Mouse (Mus musculus): ENCODE measurements around the gene Stx8. TPM values are rescaled to one million over a fixed set of nuclear protein-coding genes. Genes with fewer than 3 reads are reported as not detected.

Stx8 gene
- polyA plus RNA-seq, 1 experiment, result 8.7 TPM

GRCm38 (mm10) chr11:68006216-68006789, 40.3 kb downstream of the Stx8 start:
- Histone ChIP-seq H3K4me3 (replicated peaks; ENCODE audit: extremely low read depth, low read depth, low read length) (no peak overlapping the region), H3K4me1 (ENCODE audit: control insufficient read depth, insufficient read depth, low read length) (peaks cover 9% of the 10 kb centered on the region)
- no peak for DNase-seq
- TF ChIP-seq CTCF (IDR thresholded peaks at IDR 0.05; ENCODE audit: insufficient read depth, low read length) (no peak), POLR2A (IDR thresholded peaks at IDR 0.05; ENCODE audit: borderline replicate concordance, extremely low read depth, low read depth, low read length) (no peak)
- WGBS, result 38% methylated on average over 8 of the region's 8 CpGs

GRCm38 (mm10) chr11:68007645-68008044, 41.7 kb downstream of the Stx8 start:
- TF ChIP-seq CTCF (IDR thresholded peaks at IDR 0.05; ENCODE audit: insufficient read depth, low read length) (no peak), POLR2A (IDR thresholded peaks at IDR 0.05; ENCODE audit: borderline replicate concordance, extremely low read depth, low read depth, low read length) (no peak)
- DNase-seq, result no peak
- Histone ChIP-seq H3K4me3 (replicated peaks; ENCODE audit: extremely low read depth, low read depth, low read length) (no peak overlapping the region), H3K4me1 (ENCODE audit: control insufficient read depth, insufficient read depth, low read length) (peaks cover 9% of the 10 kb centered on the region)
- WGBS, result 66% methylated on average over 6 of the region's 6 CpGs

GRCm38 (mm10) chr11:68009377-68009776, 43.4 kb downstream of the Stx8 start:
- TF ChIP-seq POLR2A (IDR thresholded peaks at IDR 0.05; ENCODE audit: borderline replicate concordance, extremely low read depth, low read depth, low read length), result no peak
- no peak for TF ChIP-seq CTCF (IDR thresholded peaks at IDR 0.05; ENCODE audit: insufficient read depth, low read length)
- no peak for DNase-seq
- 81% methylated on average over 5 of the region's 5 CpGs for WGBS
- no peak overlapping the region for H3K4me3 ChIP-seq (replicated peaks; ENCODE audit: extremely low read depth, low read depth, low read length)
- peaks cover 9% of the 10 kb centered on the region for H3K4me1 ChIP-seq (ENCODE audit: control insufficient read depth, insufficient read depth, low read length)

- WGBS, result 80% methylated on average over 7 of the region's 7 CpGs
- Histone ChIP-seq H3K4me1 (ENCODE audit: control insufficient read depth, insufficient read depth, low read length) (peaks cover 3% of the 10 kb centered on the region; the same call in 1 of the 2 replicates), H3K4me3 (replicated peaks; ENCODE audit: extremely low read depth, low read depth, low read length) (no peak overlapping the region)
- TF ChIP-seq POLR2A (IDR thresholded peaks at IDR 0.05; ENCODE audit: borderline replicate concordance, extremely low read depth, low read depth, low read length) (no peak), CTCF (IDR thresholded peaks at IDR 0.05; ENCODE audit: insufficient read depth, low read length) (no peak)
- DNase-seq, result no peak
Observed at GRCm38 (mm10) chr11:68012207-68012606, 46.2 kb downstream of the Stx8 start.

- Histone ChIP-seq H3K4me1 (ENCODE audit: control insufficient read depth, insufficient read depth, low read length) (peaks cover 7% of the 10 kb centered on the region), H3K4me3 (replicated peaks; ENCODE audit: extremely low read depth, low read depth, low read length) (no peak overlapping the region)
- DNase-seq, result no peak
- TF ChIP-seq CTCF (IDR thresholded peaks at IDR 0.05; ENCODE audit: insufficient read depth, low read length), result no peak
- no peak for TF ChIP-seq POLR2A (IDR thresholded peaks at IDR 0.05; ENCODE audit: borderline replicate concordance, extremely low read depth, low read depth, low read length)
- 68% methylated on average over 8 of the region's 8 CpGs for WGBS
Observed at GRCm38 (mm10) chr11:68018191-68018590, 52.2 kb downstream of the Stx8 start.

- Histone ChIP-seq H3K4me3 (replicated peaks; ENCODE audit: extremely low read depth, low read depth, low read length) (no peak overlapping the region), H3K4me1 (ENCODE audit: control insufficient read depth, insufficient read depth, low read length) (peaks cover 7% of the 10 kb centered on the region)
- WGBS, result 62% methylated on average over 11 of the region's 11 CpGs
- no peak for DNase-seq
- TF ChIP-seq CTCF (IDR thresholded peaks at IDR 0.05; ENCODE audit: insufficient read depth, low read length) (no peak), POLR2A (IDR thresholded peaks at IDR 0.05; ENCODE audit: borderline replicate concordance, extremely low read depth, low read depth, low read length) (no peak)
Observed at GRCm38 (mm10) chr11:68019156-68019555, 53.2 kb downstream of the Stx8 start.

GRCm38 (mm10) chr11:68021976-68022375, 56.0 kb downstream of the Stx8 start:
- Histone ChIP-seq H3K4me1 (ENCODE audit: control insufficient read depth, insufficient read depth, low read length) (peaks cover 7% of the 10 kb centered on the region), H3K4me3 (replicated peaks; ENCODE audit: extremely low read depth, low read depth, low read length) (no peak overlapping the region)
- WGBS, result 94% methylated on average over 7 of the region's 7 CpGs
- DNase-seq, result no peak
- TF ChIP-seq CTCF (IDR thresholded peaks at IDR 0.05; ENCODE audit: insufficient read depth, low read length), result no peak
- no peak for TF ChIP-seq POLR2A (IDR thresholded peaks at IDR 0.05; ENCODE audit: borderline replicate concordance, extremely low read depth, low read depth, low read length)

GRCm38 (mm10) chr11:68022895-68023294, 56.9 kb downstream of the Stx8 start:
- no peak for DNase-seq
- TF ChIP-seq CTCF (IDR thresholded peaks at IDR 0.05; ENCODE audit: insufficient read depth, low read length) (no peak), POLR2A (IDR thresholded peaks at IDR 0.05; ENCODE audit: borderline replicate concordance, extremely low read depth, low read depth, low read length) (no peak)
- Histone ChIP-seq H3K4me3 (replicated peaks; ENCODE audit: extremely low read depth, low read depth, low read length) (no peak overlapping the region), H3K4me1 (ENCODE audit: control insufficient read depth, insufficient read depth, low read length) (peaks cover 7% of the 10 kb centered on the region)
- WGBS, result 49% methylated on average over 5 of the region's 5 CpGs

GRCm38 (mm10) chr11:68023811-68024369, 57.9 kb downstream of the Stx8 start:
- WGBS, result 66% methylated on average over 8 of the region's 8 CpGs
- DNase-seq, result no peak
- Histone ChIP-seq H3K4me1 (ENCODE audit: control insufficient read depth, insufficient read depth, low read length) (peaks cover 7% of the 10 kb centered on the region), H3K4me3 (replicated peaks; ENCODE audit: extremely low read depth, low read depth, low read length) (no peak overlapping the region)
- no peak for TF ChIP-seq CTCF (IDR thresholded peaks at IDR 0.05; ENCODE audit: insufficient read depth, low read length)
- no peak for TF ChIP-seq POLR2A (IDR thresholded peaks at IDR 0.05; ENCODE audit: borderline replicate concordance, extremely low read depth, low read depth, low read length)

- no peak overlapping the region for H3K4me3 ChIP-seq (replicated peaks; ENCODE audit: extremely low read depth, low read depth, low read length)
- TF ChIP-seq CTCF (IDR thresholded peaks at IDR 0.05; ENCODE audit: insufficient read depth, low read length) (no peak), POLR2A (IDR thresholded peaks at IDR 0.05; ENCODE audit: borderline replicate concordance, extremely low read depth, low read depth, low read length) (no peak)
- DNase-seq, result no peak
- WGBS, result 83% methylated on average over 5 of the region's 5 CpGs
- H3K4me1 ChIP-seq (ENCODE audit: control insufficient read depth, insufficient read depth, low read length), result peaks cover 11% of the 10 kb centered on the region
Observed at GRCm38 (mm10) chr11:68026590-68026989, 60.6 kb downstream of the Stx8 start.
